Mouse (Mus musculus) bone marrow macrophage, adult 2 months (primary cell): ENCODE data around the gene Rptor.

Experiments
- CTCF ChIP-seq: IDR thresholded peaks from 2 replicates; pipeline ENCODE4 v1.5.1; 2012; ENCODE audit warnings: low read depth, mild to moderate bottlenecking, low read length, moderate library complexity
- POLR2A ChIP-seq: IDR thresholded peaks from 2 replicates; pipeline ENCODE4 v1.6.1; 2012; ENCODE audit warnings: mild to moderate bottlenecking, low read depth, low read length, borderline replicate concordance

DNA sequence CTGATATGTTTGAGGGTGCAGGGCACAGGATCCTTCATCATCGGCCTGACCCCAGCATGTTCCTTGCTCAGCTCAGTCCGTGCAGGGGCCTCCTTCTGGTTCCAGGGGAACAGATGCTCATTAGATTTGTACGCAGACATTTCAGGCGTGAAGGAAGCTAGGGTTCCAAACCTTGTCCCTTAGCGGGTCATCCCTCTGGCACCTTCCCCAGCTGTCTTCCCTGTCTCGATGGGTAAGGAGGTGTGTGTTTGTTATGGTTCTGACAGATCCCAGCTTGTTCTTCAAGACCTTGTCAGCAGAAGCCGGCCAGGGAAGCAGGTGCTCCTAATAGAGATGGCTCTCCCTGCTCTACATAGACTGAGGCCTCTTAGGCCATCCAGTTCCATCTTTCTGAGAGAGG, 37.7 kb upstream of the Rptor start:
- TF ChIP-seq POLR2A (no peak), CTCF (no peak)
